Mouse (Mus musculus) lung, postnatal 0 days (tissue): ENCODE results near the gene Tprkb.

Experiments
- CTCF ChIP-seq: IDR thresholded peaks from 2 replicates; pipeline ENCODE4 v1.5.1; 2016; ENCODE audit warnings: antibody characterized with exemption, mild to moderate bottlenecking
- EP300 ChIP-seq: IDR thresholded peaks from 2 replicates; pipeline ENCODE4 v1.6.1; 2016; ENCODE audit warnings: antibody characterized with exemption, mild to moderate bottlenecking, control low read depth

DNA sequence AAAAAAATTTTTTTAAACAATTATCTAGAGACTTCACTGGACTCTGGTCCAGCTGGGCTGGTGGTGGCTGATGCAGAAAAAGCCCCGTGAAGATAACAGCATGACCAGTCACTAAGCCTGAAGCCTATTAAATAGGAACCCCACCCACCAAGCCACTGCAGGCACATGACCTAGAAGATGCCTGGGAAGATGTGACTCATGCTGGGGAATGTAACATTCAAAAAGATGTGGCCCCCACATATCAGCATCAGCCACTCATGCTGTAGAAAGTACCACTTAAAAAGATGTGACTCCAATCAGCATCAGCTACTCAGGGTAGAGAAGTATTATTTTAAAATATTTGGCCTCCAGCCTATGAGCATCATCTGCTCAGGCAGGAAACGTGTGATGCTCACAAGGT lies 58.2 kb downstream of the Tprkb start:
- no peak for TF ChIP-seq CTCF
- TF ChIP-seq EP300: no peak
